Mouse (Mus musculus) heart, adult 2 months (tissue): ENCODE measurements around the gene Nes.
A peak's percentile ranks its signal among the peaks of the same experiment; 100 is the strongest.

Source experiments
- CTCF ChIP-seq: fragments of 200-600 bp; IDR thresholded peaks from 2 replicates; pipeline ENCODE4 v1.8.1; 2022; ENCODE audit warnings: antibody characterized with exemption, mild to moderate bottlenecking, moderate library complexity
- EP300 ChIP-seq: fragments of 200-500 bp; IDR thresholded peaks from 2 replicates; pipeline ENCODE4 v1.6.1; 2011; ENCODE audit warnings: low read depth, low read length, control low read depth; ENCODE audit not compliant: insufficient read depth
- POLR2A ChIP-seq: fragments of 200-500 bp; IDR thresholded peaks from 2 replicates; pipeline ENCODE4 v1.6.1; 2011; ENCODE audit warnings: mild to moderate bottlenecking, low read depth, low read length, control low read depth; ENCODE audit not compliant: insufficient read depth

- no peak for TF ChIP-seq CTCF
- TF ChIP-seq POLR2A, result peak; percentile 42; the same call in 1 of the 2 replicates
- no peak for TF ChIP-seq EP300
Measured at GRCm38 (mm10) chr3:88022322-88023191, 51.7 kb downstream of the Nes start.
